Mouse (Mus musculus) thymus, adult 2 months (tissue): ENCODE measurements around the gene St6galnac3.

Source experiments
- CTCF ChIP-seq: fragments of 200-500 bp; IDR thresholded peaks from 2 replicates; pipeline ENCODE4 v1.5.1; 2012; ENCODE audit warnings: mild to moderate bottlenecking, control low read depth, low read length, moderate library complexity, borderline replicate concordance; ENCODE audit not compliant: control insufficient read depth, poor library complexity, insufficient read depth; ENCODE audit errors: extremely low read depth
- POLR2A ChIP-seq: fragments of 200-500 bp; IDR thresholded peaks from 2 replicates; pipeline ENCODE4 v1.6.1; 2012; ENCODE audit warnings: mild to moderate bottlenecking, low read length, control low read depth, moderate library complexity; ENCODE audit not compliant: control insufficient read depth, poor library complexity, insufficient read depth; ENCODE audit errors: extremely low read depth

DNA sequence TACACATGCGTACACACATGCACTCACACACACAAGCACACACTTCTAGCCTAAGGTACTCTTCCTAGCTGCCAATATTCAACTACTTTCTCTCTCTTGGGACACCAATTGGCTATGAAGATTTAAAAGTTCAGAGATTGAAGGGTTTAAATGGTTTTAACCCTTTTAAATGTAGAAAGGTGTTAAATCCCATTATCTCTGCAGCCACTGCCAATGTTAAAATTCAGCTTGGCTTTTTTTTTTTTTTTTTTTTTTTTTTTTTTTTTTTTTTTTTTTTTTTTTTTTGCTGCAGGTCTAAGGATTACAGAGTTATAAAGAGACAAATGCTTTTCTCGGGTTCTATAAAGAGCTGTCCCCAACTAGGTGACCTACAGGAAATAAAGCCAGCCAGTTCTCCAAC is 216.4 kb downstream of the St6galnac3 start:
- no peak for TF ChIP-seq CTCF
- no peak for TF ChIP-seq POLR2A
